Mouse (Mus musculus) cerebral cortex, adult 2 months (tissue): ENCODE data around the gene Alx3.

Experiments
- WGBS: fragments of 180-500 bp; shearing (Covaris S2); methylation state at CpG from one replicate; pipeline ENCODE4 v1.1.7; 2018; 5-methylcytosine and 5-hydroxymethylcytosine counted together

The Alx3 gene

DNA sequence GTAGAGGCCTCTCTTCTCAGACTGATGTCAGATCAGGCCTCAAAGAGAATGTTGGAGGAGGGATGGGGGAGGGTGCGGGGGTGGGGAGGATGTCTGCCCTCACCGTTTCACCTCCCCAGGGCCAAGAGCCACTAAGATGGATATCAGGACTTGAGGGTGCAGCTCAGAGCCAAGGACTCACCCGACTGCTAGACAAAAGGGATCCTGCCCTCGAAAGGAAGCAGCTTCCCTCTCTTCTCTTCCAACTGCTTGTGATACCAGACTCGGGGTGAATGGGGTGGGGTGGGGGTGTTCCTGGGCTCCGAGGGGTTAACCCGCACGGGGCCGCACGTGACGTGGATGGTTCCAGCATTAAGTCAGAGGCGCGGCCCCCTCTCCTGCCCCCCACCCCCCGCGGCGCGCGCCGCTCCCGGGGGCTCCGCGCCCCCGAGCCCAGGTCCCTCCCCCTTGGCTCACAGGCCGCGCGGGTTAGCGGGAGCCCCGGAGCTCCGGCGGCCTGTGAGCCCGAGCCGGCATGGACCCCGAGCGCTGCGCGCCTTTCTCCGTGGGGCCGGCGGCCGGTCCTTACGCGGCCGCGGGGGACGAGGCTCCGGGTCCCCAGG is at the start of gene Alx3:
Gene Alx3, plus strand, starts transcription at position 370 of the 602 bp plus-strand sequence.
- 5% methylated on average over 46 of the region's 46 CpGs for WGBS

GRCm38 (mm10) chr3:107545278-107545677 is 49.6 kb upstream of the Alx3 start:
- 66% methylated on average over 5 of the region's 5 CpGs for WGBS

DNA sequence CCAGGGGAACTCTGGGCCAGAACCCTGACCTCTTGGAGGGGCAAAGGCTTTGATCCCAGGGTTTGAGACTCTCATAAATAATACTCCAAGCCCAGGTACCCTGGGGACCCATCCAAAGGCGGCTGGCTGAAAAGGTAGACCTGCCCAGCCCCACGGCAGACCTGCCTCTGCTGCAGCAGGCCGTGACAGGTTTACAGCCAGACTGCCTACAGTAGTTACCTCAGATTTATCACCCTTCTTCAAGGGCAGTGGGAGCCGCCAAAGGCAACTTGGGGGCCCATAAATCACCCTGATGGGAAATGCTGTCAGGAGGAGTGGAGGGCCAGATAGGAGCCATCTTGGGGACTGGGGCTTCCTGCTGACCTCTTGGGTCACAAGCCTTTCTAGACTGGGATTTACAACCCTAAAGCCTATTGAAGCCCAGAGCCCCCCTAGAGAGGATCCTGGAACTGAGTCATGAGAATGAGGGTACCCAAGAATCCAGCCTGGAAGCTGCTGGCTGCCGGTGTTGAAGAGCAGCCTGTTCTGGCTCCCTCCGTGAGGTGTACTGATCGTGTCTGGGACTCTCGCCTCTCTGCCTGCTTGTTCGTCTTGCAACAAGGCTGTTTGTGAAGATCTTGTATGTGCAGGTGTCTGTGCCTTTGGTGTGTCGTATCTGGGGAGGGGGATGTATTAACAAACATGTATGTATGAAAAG is 49.0 kb upstream of the Alx3 start:
- 91% methylated on average over 10 of the region's 10 CpGs for WGBS

DNA sequence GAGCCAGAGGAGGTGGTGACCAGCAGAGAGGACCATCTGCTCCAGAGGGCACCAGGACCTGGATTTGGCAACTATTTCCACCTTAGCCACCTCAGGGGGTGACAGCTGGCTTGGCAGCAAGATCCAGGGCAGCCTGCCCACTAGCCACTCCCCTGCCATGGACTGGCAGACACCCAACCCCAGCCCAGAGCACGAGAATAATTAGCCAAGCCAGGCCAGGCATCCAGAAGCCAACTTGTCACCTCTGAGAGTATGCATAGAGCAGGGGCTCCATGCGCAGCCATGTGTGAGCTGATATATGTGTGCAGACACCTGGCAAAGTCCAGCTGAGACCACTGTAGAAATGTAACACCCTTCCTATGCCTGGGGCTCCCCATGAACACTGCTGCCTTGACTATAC is 47.9 kb upstream of the Alx3 start:
- 65% methylated on average over 2 of the region's 2 CpGs for WGBS

- 73% methylated on average over 17 of the region's 17 CpGs for WGBS
Measured at GRCm38 (mm10) chr3:107550409-107551049, 44.3 kb upstream of the Alx3 start.

GRCm38 (mm10) chr3:107554842-107555241 is 40.0 kb upstream of the Alx3 start, which contains the start of gene Ubl4b:
TSS of gene Ubl4b (minus strand) at chr3:107555073.
- WGBS = 94% methylated on average over 2 of the region's 2 CpGs

- WGBS = 52% methylated on average over 3 of the region's 3 CpGs
Measured at GRCm38 (mm10) chr3:107558740-107559139, 36.1 kb upstream of the Alx3 start.

GRCm38 (mm10) chr3:107559183-107559582 is 35.6 kb upstream of the Alx3 start:
- 24% methylated on average over 3 of the region's 3 CpGs for WGBS

DNA sequence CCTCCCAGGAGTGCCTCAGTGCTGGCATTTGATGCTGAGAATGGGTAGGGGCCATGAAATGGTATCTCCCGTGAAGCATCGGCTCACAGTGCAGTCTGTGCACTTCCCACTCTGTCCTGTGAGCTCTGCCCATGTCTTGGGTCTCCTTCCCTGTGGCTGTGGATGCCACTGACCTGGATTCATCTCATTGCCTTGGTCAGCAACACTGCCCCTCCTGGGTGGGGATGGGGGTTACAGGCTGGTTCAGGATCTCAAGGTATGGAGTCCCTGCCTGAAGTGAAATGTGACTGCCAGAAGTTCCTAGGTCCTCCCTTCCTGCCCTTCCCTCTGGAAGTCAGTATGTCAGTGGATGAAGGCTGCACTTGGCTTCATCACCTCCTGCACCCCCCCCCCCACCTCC is 32.7 kb upstream of the Alx3 start:
- WGBS = 80% methylated on average over 2 of the region's 2 CpGs

GRCm38 (mm10) chr3:107562591-107562990 is 32.2 kb upstream of the Alx3 start:
- 80% methylated on average over 4 of the region's 4 CpGs for WGBS

DNA sequence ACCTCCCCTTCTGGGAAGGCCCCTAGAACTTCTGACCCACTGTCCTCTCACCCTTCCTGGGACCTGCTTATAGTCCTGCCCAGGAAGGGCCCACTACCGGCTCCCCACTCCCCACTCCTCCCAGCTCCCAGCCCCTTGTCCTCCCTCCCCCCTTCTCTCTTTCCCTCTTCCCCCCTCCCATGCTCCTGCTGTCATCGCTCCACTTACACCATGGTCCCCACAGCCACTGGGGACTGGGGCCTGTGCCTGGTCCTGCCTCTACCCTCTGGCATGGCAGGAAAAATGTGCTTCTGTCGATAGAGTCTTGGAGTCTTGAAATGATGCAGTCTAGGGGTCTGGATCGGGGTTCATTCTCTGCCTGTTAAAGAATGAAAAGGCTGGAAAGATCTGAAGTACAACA is 31.0 kb upstream of the Alx3 start:
- WGBS = 66% methylated on average over 4 of the region's 4 CpGs

DNA sequence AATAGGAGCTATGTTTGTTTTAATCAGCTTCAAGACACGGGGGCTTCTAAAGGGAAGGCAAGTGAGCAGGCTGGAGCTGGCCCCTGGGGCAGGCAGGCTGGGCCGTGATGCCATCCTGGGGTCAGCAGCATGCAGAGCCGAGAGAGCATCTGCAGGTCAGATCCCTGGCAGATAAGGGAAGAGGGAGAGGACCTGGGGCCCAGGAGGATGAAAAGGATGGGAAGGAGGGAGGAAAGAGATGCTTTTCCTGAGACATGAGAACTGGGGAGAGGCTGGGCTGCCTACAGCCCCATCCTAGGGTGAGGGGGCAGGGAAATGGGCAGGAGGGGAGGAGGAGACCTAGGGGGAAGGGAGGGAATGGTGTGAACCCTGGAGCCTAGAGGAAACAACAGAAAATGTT is 29.5 kb upstream of the Alx3 start:
- WGBS = 89% methylated on average over 3 of the region's 3 CpGs

GRCm38 (mm10) chr3:107567766-107568165 is 27.1 kb upstream of the Alx3 start:
- 86% methylated on average over 7 of the region's 7 CpGs for WGBS

- 50% methylated on average over 4 of the region's 4 CpGs for WGBS
Measured at GRCm38 (mm10) chr3:107568721-107569120, 26.1 kb upstream of the Alx3 start.

DNA sequence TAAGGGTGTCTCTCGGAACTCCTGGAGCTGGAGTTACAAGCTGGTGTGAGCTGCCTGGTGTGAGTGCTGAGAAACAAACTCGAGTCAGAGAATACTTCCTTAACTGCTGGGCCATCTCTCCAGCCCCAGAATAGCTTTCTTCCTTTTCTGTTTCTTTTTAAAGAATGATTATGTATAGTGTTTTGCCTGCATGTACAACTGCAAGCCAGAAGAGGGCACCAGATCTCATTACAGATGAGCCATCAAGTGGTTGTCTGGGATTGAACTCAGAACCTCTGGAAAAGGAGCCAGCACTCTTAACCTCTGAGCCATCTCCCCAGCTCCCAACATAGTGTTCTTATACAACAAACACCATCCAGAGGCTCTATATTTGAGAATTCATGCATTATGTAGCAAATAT is 23.6 kb upstream of the Alx3 start:
- 41% methylated on average over 2 of the region's 2 CpGs for WGBS

GRCm38 (mm10) chr3:107576807-107577206 is 18.0 kb upstream of the Alx3 start:
- WGBS = 86% methylated on average over 3 of the region's 3 CpGs

GRCm38 (mm10) chr3:107577810-107578390 is 16.9 kb upstream of the Alx3 start:
- 78% methylated on average over 3 of the region's 3 CpGs for WGBS

DNA sequence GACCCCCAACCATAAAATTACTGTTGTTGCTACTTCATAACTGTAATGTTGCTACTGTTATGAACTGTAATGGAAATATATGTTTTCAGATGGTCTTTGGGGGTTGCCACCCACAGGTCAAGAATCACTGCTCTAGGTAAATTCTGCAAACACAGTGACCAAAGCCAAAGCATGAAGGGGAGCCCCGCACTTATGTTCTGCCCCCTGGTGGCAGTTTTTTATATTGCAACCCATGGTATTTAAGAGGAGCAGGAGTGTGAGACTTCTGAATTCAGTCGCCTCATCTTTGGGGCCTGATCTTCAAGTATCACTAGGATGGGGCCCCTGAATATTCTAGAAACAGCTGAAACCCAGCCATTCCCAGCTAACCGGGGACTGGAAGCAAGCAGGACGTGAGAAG is 15.4 kb upstream of the Alx3 start:
- 8% methylated on average over 4 of the region's 4 CpGs for WGBS

DNA sequence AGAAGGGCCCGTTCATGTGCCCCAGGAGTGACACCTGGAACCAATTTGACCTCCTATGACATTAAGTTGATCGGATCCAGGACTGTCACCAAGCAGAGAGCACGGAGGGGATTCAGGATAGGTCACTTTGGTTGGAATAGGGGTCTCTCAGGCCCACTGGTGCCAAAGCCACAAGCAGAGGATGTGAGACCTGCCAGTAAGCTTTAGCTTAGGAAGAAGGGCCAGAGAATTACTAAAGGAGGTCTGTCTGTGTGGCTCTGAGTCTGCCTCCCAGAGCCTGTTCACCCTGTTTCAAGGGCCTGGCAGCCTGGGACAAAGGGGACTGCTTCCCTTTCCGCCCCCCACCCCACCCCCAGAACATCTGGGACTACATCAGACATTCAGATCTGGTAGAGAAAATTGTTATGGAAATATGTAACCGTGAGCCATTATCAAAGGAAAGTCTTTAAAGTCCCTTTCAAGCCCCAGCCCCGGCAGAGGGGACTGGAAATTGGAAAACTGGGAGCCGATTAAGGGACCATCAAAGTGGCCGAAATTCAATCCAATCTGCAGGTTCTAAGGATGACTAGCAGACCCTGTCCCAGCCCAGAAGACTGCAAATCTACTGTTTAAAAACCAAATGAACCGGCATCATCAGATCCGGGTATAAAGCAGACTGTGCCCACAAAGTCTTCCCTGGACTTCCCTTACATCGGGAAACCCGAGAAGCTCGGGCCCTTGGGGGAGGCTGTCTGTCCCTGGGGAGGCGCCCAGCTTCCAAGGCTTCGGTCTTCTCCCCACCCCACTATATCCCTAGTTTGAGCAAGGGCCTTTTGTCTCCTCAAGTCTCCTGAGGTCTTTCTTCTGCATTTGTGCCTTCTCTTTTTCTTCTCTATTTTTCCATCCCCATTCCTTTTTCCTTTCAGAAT is 13.5 kb upstream of the Alx3 start:
- 24% methylated on average over 15 of the region's 15 CpGs for WGBS

- 6% methylated on average over 18 of the region's 18 CpGs for WGBS
Measured at GRCm38 (mm10) chr3:107582130-107582874, 12.5 kb upstream of the Alx3 start.
